Mouse (Mus musculus) myocyte (in vitro differentiated cells): ENCODE results near the gene Fam161a. TPM values are rescaled to one million over a fixed set of nuclear protein-coding genes. Genes with fewer than 3 reads are reported as not detected.
A peak's percentile ranks its signal among the peaks of the same experiment; 100 is the strongest.

Source experiments
- H3K27me3 ChIP-seq: one replicate; pipeline ENCODE4 v1.6.1; 2011; ENCODE audit not compliant: control insufficient read depth, insufficient read depth, insufficient read length
- H3K36me3 ChIP-seq: one replicate; pipeline ENCODE4 v1.6.1; 2011; ENCODE audit not compliant: control insufficient read depth, insufficient read depth
- H3K4me2 ChIP-seq: one replicate; pipeline ENCODE4 v1.6.1; 2011; ENCODE audit warnings: low read depth, control low read depth
- H3K4me3 ChIP-seq: one replicate; pipeline ENCODE4 v1.5.1; 2011; ENCODE audit warnings: mild to moderate bottlenecking, control low read depth, moderate library complexity
- H3K79me2 ChIP-seq: one replicate; pipeline ENCODE4 v1.6.1; 2011; ENCODE audit not compliant: control insufficient read depth, insufficient read depth
- H3ac ChIP-seq: one replicate; pipeline ENCODE4 v1.6.1; 2011; ENCODE audit not compliant: control insufficient read depth, insufficient read length
- CEBPB ChIP-seq: IDR thresholded peaks from 2 replicates; pipeline ENCODE4 v1.6.1; 2011; ENCODE audit warnings: mild to moderate bottlenecking, moderate library complexity; ENCODE audit not compliant: poor library complexity, insufficient read depth, severe bottlenecking
- E2F4 ChIP-seq: IDR thresholded peaks from one replicate; pipeline ENCODE4 v1.6.1; 2011; ENCODE audit warnings: mild to moderate bottlenecking, control low read depth, moderate library complexity; ENCODE audit not compliant: insufficient read depth
- MAX ChIP-seq: IDR thresholded peaks from one replicate; pipeline ENCODE4 v1.6.1; 2011; ENCODE audit warnings: low read depth, mild to moderate bottlenecking, control low read depth
- MYOD1 ChIP-seq, 3 experiments: IDR thresholded peaks; one replicate each; pipeline ENCODE4 v1.6.1; 2011; ENCODE audit warnings: control low read depth in 2 of 3, low read depth in 2 of 3, mild to moderate bottlenecking in 2 of 3, moderate library complexity in 1 of 3; ENCODE audit not compliant: insufficient read length in 2 of 3, control insufficient read depth in 1 of 3
- MYOG ChIP-seq, 3 experiments: IDR thresholded peaks; one replicate each; pipeline ENCODE4 v1.6.1; 2011; ENCODE audit warnings: control low read depth in 2 of 3, low read depth in 2 of 3, mild to moderate bottlenecking in 2 of 3; ENCODE audit not compliant: insufficient read length in 2 of 3, control insufficient read depth in 1 of 3, insufficient read depth in 1 of 3
- POLR2A ChIP-seq: IDR thresholded peaks from one replicate; pipeline ENCODE4 v1.6.1; 2011; ENCODE audit warnings: low read depth, mild to moderate bottlenecking, control low read depth, moderate library complexity; ENCODE audit not compliant: insufficient read length
- POLR2AphosphoS2 ChIP-seq: IDR thresholded peaks from one replicate; pipeline ENCODE4 v1.6.1; 2011; ENCODE audit warnings: low read depth, control low read depth; ENCODE audit not compliant: insufficient read length
- REST ChIP-seq: IDR thresholded peaks from one replicate; pipeline ENCODE4 v1.6.1; 2011; ENCODE audit warnings: mild to moderate bottlenecking, control low read depth, moderate library complexity; ENCODE audit not compliant: insufficient read depth, insufficient read length
- SRF ChIP-seq: IDR thresholded peaks from one replicate; pipeline ENCODE4 v1.6.1; 2011; ENCODE audit warnings: low read depth; ENCODE audit not compliant: control insufficient read depth, insufficient read length
- TCF12 ChIP-seq: IDR thresholded peaks from one replicate; pipeline ENCODE4 v1.6.1; 2011; ENCODE audit warnings: mild to moderate bottlenecking, control low read depth; ENCODE audit not compliant: poor library complexity, insufficient read depth, severe bottlenecking
- TCF3 ChIP-seq: IDR thresholded peaks from one replicate; pipeline ENCODE4 v1.6.1; 2011; ENCODE audit warnings: low read depth, control low read depth; ENCODE audit not compliant: insufficient read length
- USF1 ChIP-seq: IDR thresholded peaks from one replicate; pipeline ENCODE4 v1.6.1; 2011; ENCODE audit warnings: low read depth, mild to moderate bottlenecking, control low read depth, moderate library complexity
- polyA plus RNA-seq: library from polyadenylated mRNA; unstranded; fragments of >200 nt; fragmentation: generic; extraction: Trizol; gene quantifications from one replicate; pipeline ENCODE4 v1.2.1, GENCODE M21; 2012; ENCODE audit warnings: missing spikeins

Fam161a gene
- polyA plus RNA-seq, 1 experiment: 0.77 TPM

DNA sequence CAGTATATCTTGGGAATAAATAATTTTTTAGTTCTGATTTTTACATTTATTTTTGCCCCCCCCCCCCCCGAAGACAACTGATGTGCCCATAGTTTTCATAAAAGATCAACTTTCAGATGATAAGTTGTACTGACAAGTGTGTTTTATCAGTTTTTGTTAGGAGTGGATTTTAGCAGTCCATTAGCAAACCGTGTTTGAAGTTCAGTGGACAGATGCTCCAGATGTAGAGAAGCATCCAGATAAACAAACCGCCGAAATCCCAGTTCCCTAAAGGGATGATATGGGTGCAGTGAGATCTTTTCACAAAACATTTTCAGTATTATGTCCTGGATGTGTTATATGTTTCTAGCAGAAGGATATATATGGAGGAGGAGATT lies 1.5 kb downstream of the Fam161a start:
- Histone ChIP-seq H3K27me3 (no peaks in the 10 kb centered on the region), H3K4me2 (peak overlapping the region; percentile 99), H3K79me2 (no peaks in the 10 kb centered on the region), H3K4me3 (peak overlapping the region; percentile 45), H3K36me3 (peaks cover 9% of the 10 kb centered on the region), H3ac (no peak overlapping the region)
- TF ChIP-seq POLR2A (no peak), USF1 (no peak), MYOG (IDR thresholded peaks at IDR 0.05; ENCODE audit: control insufficient read depth in 1 of 3, insufficient read depth in 1 of 3, insufficient read length in 2 of 3, low read depth in 2 of 3) (no peak), CEBPB (no peak), SRF (no peak), POLR2AphosphoS2 (no peak), TCF12 (no peak), MYOD1 (IDR thresholded peaks at IDR 0.05; ENCODE audit: control insufficient read depth in 1 of 3, insufficient read length in 2 of 3, low read depth in 2 of 3) (no peak), E2F4 (no peak), REST (no peak), MAX (no peak), TCF3 (no peak)

DNA sequence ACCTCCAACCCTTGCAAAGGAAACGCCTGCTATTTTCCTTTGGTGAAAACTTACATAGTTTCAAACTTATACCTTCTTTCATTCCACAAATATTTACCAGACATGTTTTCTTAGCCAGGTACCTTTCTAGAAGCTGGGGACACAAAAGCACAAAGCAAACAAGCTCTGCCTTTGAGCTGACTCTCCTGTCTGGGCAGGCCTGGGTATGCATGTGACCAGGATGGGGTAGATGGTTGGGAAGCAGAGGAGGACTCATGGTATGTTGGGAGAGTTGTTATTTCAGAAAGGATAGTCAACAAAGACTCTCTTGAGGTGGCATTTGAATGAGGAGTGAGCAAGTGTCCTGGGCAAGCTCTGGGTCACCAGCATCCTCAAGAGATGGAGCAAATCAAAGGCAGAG lies 5.8 kb downstream of the Fam161a start:
- Histone ChIP-seq H3K79me2 (no peaks in the 10 kb centered on the region), H3K27me3 (no peaks in the 10 kb centered on the region), H3K4me2 (no peak overlapping the region), H3ac (no peak overlapping the region), H3K36me3 (no peaks in the 10 kb centered on the region), H3K4me3 (no peak overlapping the region)
- no peak for TF ChIP-seq MYOG (IDR thresholded peaks at IDR 0.05; ENCODE audit: control insufficient read depth in 1 of 3, insufficient read depth in 1 of 3, insufficient read length in 2 of 3, low read depth in 2 of 3)
- TF ChIP-seq MYOD1 (IDR thresholded peaks at IDR 0.05; ENCODE audit: control insufficient read depth in 1 of 3, insufficient read length in 2 of 3, low read depth in 2 of 3): no peak
- TF ChIP-seq TCF3: no peak

DNA sequence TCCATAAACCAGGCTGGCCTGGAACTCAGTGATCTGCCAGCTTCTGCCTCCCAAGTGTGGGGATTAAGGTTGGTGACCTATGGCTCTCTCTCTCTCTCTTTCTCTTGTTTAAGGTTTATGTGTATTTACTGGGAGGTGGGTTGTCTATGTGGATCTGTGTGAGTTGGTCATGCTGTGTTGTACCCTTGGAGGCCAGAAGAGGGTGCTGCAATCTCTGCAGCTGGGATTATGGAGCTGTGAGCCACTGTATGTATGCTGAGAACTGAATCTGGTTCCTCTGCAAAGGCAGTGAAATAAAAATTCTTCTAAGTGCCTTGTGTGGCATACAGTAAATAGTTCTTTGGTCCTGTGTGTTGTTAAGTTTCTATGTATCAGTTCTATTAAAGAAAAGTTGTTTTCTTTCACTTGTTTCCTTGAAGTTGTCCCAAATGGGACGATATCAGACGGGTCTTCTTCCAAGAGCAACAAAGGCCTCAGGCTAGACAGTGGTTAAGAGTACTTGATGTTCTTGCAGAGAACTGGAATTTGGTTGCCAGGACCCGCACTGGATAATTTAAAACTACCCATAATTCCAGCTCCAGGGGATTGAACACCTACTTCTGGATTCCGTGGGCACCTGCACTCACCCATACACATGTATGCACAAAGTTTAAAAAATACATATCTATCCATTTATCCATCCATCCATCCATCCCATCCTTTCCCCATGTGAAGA lies 6.4 kb downstream of the Fam161a start:
- no peak overlapping the region for H3K4me3 ChIP-seq
- no peak overlapping the region for H3K4me2 ChIP-seq

DNA sequence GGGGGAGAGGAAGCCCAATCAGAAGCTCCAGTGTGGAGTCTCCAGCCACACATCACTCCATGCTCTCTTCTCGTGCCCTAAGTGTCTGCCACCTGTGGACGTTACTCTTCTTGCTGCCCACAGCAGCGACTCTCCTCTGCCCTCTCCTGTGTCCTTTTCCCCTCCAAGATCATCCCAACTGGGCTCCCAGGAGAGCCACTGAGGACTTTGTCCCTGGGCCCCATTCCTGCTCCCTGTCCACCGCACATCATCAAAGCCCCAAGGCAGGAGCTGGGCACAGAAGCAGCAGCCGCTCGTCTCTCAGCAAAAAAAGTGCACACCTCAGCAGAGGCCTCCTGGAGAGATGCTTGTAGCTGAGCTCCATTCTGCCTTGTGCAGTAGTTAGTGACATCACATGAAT lies 7.7 kb downstream of the Fam161a start:
- Histone ChIP-seq H3ac (no peak overlapping the region), H3K27me3 (no peaks in the 10 kb centered on the region), H3K79me2 (no peaks in the 10 kb centered on the region), H3K4me2 (no peak overlapping the region), H3K36me3 (no peaks in the 10 kb centered on the region), H3K4me3 (no peak overlapping the region)
- TF ChIP-seq POLR2AphosphoS2: no peak
- TF ChIP-seq SRF: no peak
- TF ChIP-seq POLR2A: no peak
- no peak for TF ChIP-seq REST
- no peak for TF ChIP-seq MAX
- no peak for TF ChIP-seq USF1
- no peak for TF ChIP-seq MYOG (IDR thresholded peaks at IDR 0.05; ENCODE audit: control insufficient read depth in 1 of 3, insufficient read depth in 1 of 3, insufficient read length in 2 of 3, low read depth in 2 of 3)
- TF ChIP-seq CEBPB: no peak

More for the DNA sequence above, 6.4 kb downstream of the Fam161a start:
- Histone ChIP-seq H3K36me3 (no peaks in the 10 kb centered on the region), H3ac (no peak overlapping the region), H3K27me3 (no peaks in the 10 kb centered on the region), H3K79me2 (no peaks in the 10 kb centered on the region)
- TF ChIP-seq TCF12 (no peak), SRF (no peak), REST (no peak), MYOD1 (IDR thresholded peaks at IDR 0.05; ENCODE audit: control insufficient read depth in 1 of 3, insufficient read length in 2 of 3, low read depth in 2 of 3) (no peak), POLR2A (no peak), CEBPB (no peak), POLR2AphosphoS2 (no peak), TCF3 (no peak), E2F4 (no peak), MYOG (IDR thresholded peaks at IDR 0.05; ENCODE audit: control insufficient read depth in 1 of 3, insufficient read depth in 1 of 3, insufficient read length in 2 of 3, low read depth in 2 of 3) (no peak), MAX (no peak), USF1 (no peak)

DNA sequence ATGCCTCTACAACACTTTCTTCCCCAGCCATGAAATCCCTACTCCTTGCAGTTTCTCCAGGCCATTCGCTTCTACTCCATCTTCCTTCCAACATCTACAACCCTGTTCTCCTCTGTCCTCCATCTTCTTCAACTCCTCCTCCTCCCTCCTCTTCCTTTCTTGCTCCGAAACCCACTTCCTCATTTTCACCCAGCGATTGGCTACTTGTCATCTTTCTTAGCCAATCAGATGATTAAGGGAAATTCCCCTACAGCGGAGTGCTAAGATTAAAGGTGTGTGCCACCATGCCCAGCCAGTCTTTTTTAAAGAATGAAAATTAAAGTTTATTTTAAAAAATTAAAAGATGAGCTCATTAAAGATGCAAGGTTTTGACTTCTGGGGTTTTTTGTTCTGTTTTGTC lies 10.6 kb downstream of the Fam161a start:
- Histone ChIP-seq H3K4me3 (no peak overlapping the region), H3ac (no peak overlapping the region), H3K27me3 (no peaks in the 10 kb centered on the region), H3K79me2 (no peaks in the 10 kb centered on the region), H3K4me2 (no peak overlapping the region), H3K36me3 (no peaks in the 10 kb centered on the region)
- TF ChIP-seq TCF12: no peak
- no peak for TF ChIP-seq CEBPB
- TF ChIP-seq E2F4: no peak
- TF ChIP-seq MAX: no peak
- no peak for TF ChIP-seq POLR2AphosphoS2
- TF ChIP-seq MYOD1 (IDR thresholded peaks at IDR 0.05; ENCODE audit: control insufficient read depth in 1 of 3, insufficient read length in 2 of 3, low read depth in 2 of 3): no peak
- no peak for TF ChIP-seq TCF3
- no peak for TF ChIP-seq SRF
- TF ChIP-seq REST: no peak
- no peak for TF ChIP-seq MYOG (IDR thresholded peaks at IDR 0.05; ENCODE audit: control insufficient read depth in 1 of 3, insufficient read depth in 1 of 3, insufficient read length in 2 of 3, low read depth in 2 of 3)
- TF ChIP-seq USF1: no peak
- no peak for TF ChIP-seq POLR2A
